Mouse (Mus musculus) embryo, embryonic 11.5 days (tissue): ENCODE measurements around the gene Ccm2.
A peak's percentile ranks its signal among the peaks of the same experiment; 100 is the strongest.

Experiments used
- DNase-seq: peaks from one replicate; pipeline ENCODE4 v3.0.0-alpha.2; 2012; ENCODE audit warnings: low read depth, low spot score

Ccm2 gene

GRCm38 (mm10) chr11:6581560-6581959 is 34.9 kb downstream of the Ccm2 start:
- DNase-seq = no peak

- DNase-seq = no peak
Observed at GRCm38 (mm10) chr11:6585748-6586147, 39.1 kb downstream of the Ccm2 start.

- no peak for DNase-seq
Observed at GRCm38 (mm10) chr11:6586660-6587059, 40.0 kb downstream of the Ccm2 start.

- DNase-seq = no peak
Observed at GRCm38 (mm10) chr11:6587249-6587940, 40.7 kb downstream of the Ccm2 start.

GRCm38 (mm10) chr11:6588295-6588694 is 41.6 kb downstream of the Ccm2 start:
- no peak for DNase-seq

GRCm38 (mm10) chr11:6589838-6590237 is 43.2 kb downstream of the Ccm2 start:
- DNase-seq = no peak

- no peak for DNase-seq
Observed at GRCm38 (mm10) chr11:6590933-6591675, 44.4 kb downstream of the Ccm2 start.

- DNase-seq = no peak
Observed at GRCm38 (mm10) chr11:6593406-6593805, 46.7 kb downstream of the Ccm2 start.

GRCm38 (mm10) chr11:6594845-6595244 is 48.2 kb downstream of the Ccm2 start:
- no peak for DNase-seq

GRCm38 (mm10) chr11:6595339-6595738 is 48.7 kb downstream of the Ccm2 start:
- DNase-seq = no peak

- DNase-seq = no peak
Observed at GRCm38 (mm10) chr11:6596205-6596604, 49.5 kb downstream of the Ccm2 start.

- DNase-seq = no peak
Observed at GRCm38 (mm10) chr11:6596616-6597015, 49.9 kb downstream of the Ccm2 start.

- no peak for DNase-seq
Observed at GRCm38 (mm10) chr11:6597523-6597922, 50.8 kb downstream of the Ccm2 start.

- no peak for DNase-seq
Observed at GRCm38 (mm10) chr11:6598191-6598889, 51.7 kb downstream of the Ccm2 start.

GRCm38 (mm10) chr11:6599011-6599681 is 52.5 kb downstream of the Ccm2 start:
- peak; percentile 17 for DNase-seq

- no peak for DNase-seq
Observed at GRCm38 (mm10) chr11:6599831-6600230, 53.1 kb downstream of the Ccm2 start.

GRCm38 (mm10) chr11:6600284-6600944 is 53.7 kb downstream of the Ccm2 start:
- no peak for DNase-seq

GRCm38 (mm10) chr11:6601649-6602480 is 55.2 kb downstream of the Ccm2 start:
- DNase-seq = no peak

- no peak for DNase-seq
Observed at GRCm38 (mm10) chr11:6602662-6603061, 56.0 kb downstream of the Ccm2 start.

- no peak for DNase-seq
Observed at GRCm38 (mm10) chr11:6603224-6603623, 56.5 kb downstream of the Ccm2 start.
